Mouse (Mus musculus): Measurements from ENCODE around the gene Opn4. TPM values are rescaled to one million over a fixed set of nuclear protein-coding genes. Genes with fewer than 3 reads are reported as not detected.

The Opn4 gene
- polyA plus RNA-seq, 1 experiment from 2014 or later: not detected

Other genes with a start within 250 kb of the Opn4 start
- gene Fam25c, start 244.7 kb downstream of the Opn4 start, polyA plus RNA-seq (2014; fragmentation: Nextera tagmentation; extraction: Ambion mirVana): not detected in 2 replicates
- 3.1 and 3.5 TPM in 2 replicates for gene Sncg, start 225.4 kb downstream of the Opn4 start, polyA plus RNA-seq (2014; fragmentation: Nextera tagmentation; extraction: Ambion mirVana)
- gene Mmrn2, start 224.7 kb downstream of the Opn4 start, polyA plus RNA-seq (2014; fragmentation: Nextera tagmentation; extraction: Ambion mirVana): 5.8 and 6.3 TPM in 2 replicates
- gene Bmpr1a, start 96.8 kb downstream of the Opn4 start, polyA plus RNA-seq (2014; fragmentation: Nextera tagmentation; extraction: Ambion mirVana): 67.2 and 74.5 TPM in 2 replicates
- gene 9230112D13Rik, start 77.3 kb downstream of the Opn4 start, polyA plus RNA-seq (2014; fragmentation: Nextera tagmentation; extraction: Ambion mirVana): not detected in 2 replicates
- gene Ldb3, start 11.5 kb downstream of the Opn4 start, polyA plus RNA-seq (2014; fragmentation: Nextera tagmentation; extraction: Ambion mirVana): 0.65 and 0.68 TPM in 2 replicates
- gene Wapl, start 73.8 kb upstream of the Opn4 start, polyA plus RNA-seq (2014; fragmentation: Nextera tagmentation; extraction: Ambion mirVana): 31.8 and 35.3 TPM in 2 replicates
- gene Grid1, start 220.0 kb upstream of the Opn4 start, polyA plus RNA-seq (2014; fragmentation: Nextera tagmentation; extraction: Ambion mirVana): 0.17 TPM in 1 of 2 replicates, not detected in the other

Data from limb, embryonic 11.5 days (tissue).